ENCODE assay signal across 28 mouse cellular contexts in genomic region chr6:105021174-105021573, GRCm38 (mm10).
DNase-seq lines count a peak whose midpoint lies in the region; ATAC-seq and TF ChIP-seq lines count a peak whose summit lies in the region.
"Had no signal": no experiment of that assay in that cellular context is flagged by ENCODE, and none has a peak within 500 bp of the region (broad histone marks: within the 10 kb centered on the region; RNA-seq: fewer than 3 reads in every experiment).

No protein-coding gene starts in this region.

- H3K4me1 ChIP-seq in hindbrain, embryonic 14.5 days (replicated peaks; ENCODE audit: control insufficient read depth, insufficient read depth, low read length): no peaks in the 10 kb centered on the region; the same call in 1 of the 2 replicates
- no peaks in the 10 kb centered on the region for H3K4me1 ChIP-seq in hindbrain, embryonic 16.5 days (ENCODE audit: control insufficient read depth, insufficient read depth, low read depth, low read length)
- no peaks in the 10 kb centered on the region for H3K4me1 ChIP-seq in midbrain, embryonic 14.5 days (ENCODE audit: control insufficient read depth, insufficient read depth, low read length)
- no peaks in the 10 kb centered on the region for H3K4me1 ChIP-seq in midbrain, embryonic 10.5 days
- peaks cover 7% of the 10 kb centered on the region; the same call in 1 of the 2 replicates for H3K4me1 ChIP-seq in neural tube, embryonic 13.5 days (replicated peaks)
- H3K4me1 ChIP-seq: embryonic facial prominence, embryonic 10.5 days; embryonic facial prominence, embryonic 13.5 days; forebrain, embryonic 12.5 days; heart, embryonic 12.5 days; heart, embryonic 15.5 days; hindbrain, embryonic 10.5 days; intestine, embryonic 15.5 days had no signal

- TF ChIP-seq POLR2A in brain, embryonic 14.5 days (IDR thresholded peaks at IDR 0.05; ENCODE audit: borderline replicate concordance, extremely low read depth, insufficient read depth, insufficient read length, poor library complexity, severe bottlenecking): no peak

- WGBS in hindbrain, embryonic 14.5 days: 54% methylated on average over 4 of the region's 4 CpGs
- 57% methylated on average over 4 of the region's 4 CpGs for WGBS in hindbrain, embryonic 16.5 days
- WGBS in midbrain, embryonic 14.5 days: 58% methylated on average over 4 of the region's 4 CpGs
- 81% methylated on average over 4 of the region's 4 CpGs for WGBS in midbrain, embryonic 10.5 days
- WGBS in neural tube, embryonic 13.5 days: 62% methylated on average over 4 of the region's 4 CpGs

- no peak for TF ChIP-seq CTCF in brain, embryonic 14.5 days (IDR thresholded peaks at IDR 0.05; ENCODE audit: borderline replicate concordance, extremely low read depth, insufficient read depth, insufficient read length)

- H3K4me3 ChIP-seq in hindbrain, embryonic 14.5 days (replicated peaks; ENCODE audit: low read length): no peak overlapping the region
- no peak overlapping the region for H3K4me3 ChIP-seq in hindbrain, embryonic 16.5 days (ENCODE audit: low read length)
- H3K4me3 ChIP-seq in midbrain, embryonic 14.5 days (replicated peaks; ENCODE audit: low read depth, low read length): no peak overlapping the region
- H3K4me3 ChIP-seq in midbrain, embryonic 10.5 days: no peak overlapping the region
- H3K4me3 ChIP-seq in neural tube, embryonic 13.5 days: no peak overlapping the region
- H3K4me3 ChIP-seq: embryonic facial prominence, embryonic 10.5 days; embryonic facial prominence, embryonic 13.5 days; erythroblast, embryonic 14.5 days; forebrain, embryonic 12.5 days; gastrocnemius, adult 2 months; heart, embryonic 12.5 days; heart, embryonic 15.5 days; hindbrain, embryonic 10.5 days; intestine, embryonic 15.5 days had no signal

- no peaks in the 10 kb centered on the region for H3K36me3 ChIP-seq in hindbrain, embryonic 14.5 days (replicated peaks; ENCODE audit: control insufficient read depth, insufficient read depth)
- no peaks in the 10 kb centered on the region for H3K36me3 ChIP-seq in hindbrain, embryonic 16.5 days (ENCODE audit: control insufficient read depth, insufficient read depth, low read length)
- no peaks in the 10 kb centered on the region for H3K36me3 ChIP-seq in midbrain, embryonic 14.5 days (ENCODE audit: control insufficient read depth, insufficient read depth, low read length)
- no peaks in the 10 kb centered on the region for H3K36me3 ChIP-seq in midbrain, embryonic 10.5 days
- no peaks in the 10 kb centered on the region for H3K36me3 ChIP-seq in neural tube, embryonic 13.5 days
- H3K36me3 ChIP-seq: embryonic facial prominence, embryonic 10.5 days; embryonic facial prominence, embryonic 13.5 days; forebrain, embryonic 12.5 days; heart, embryonic 12.5 days; heart, embryonic 15.5 days; hindbrain, embryonic 10.5 days; intestine, embryonic 15.5 days had no signal

- ATAC-seq in hindbrain, embryonic 14.5 days (ENCODE audit: low FRiP score): 0 out of 2 replicates have a peak, but pooled peaks have one; percentile 46
- ATAC-seq in hindbrain, embryonic 16.5 days: no peak
- ATAC-seq in midbrain, embryonic 14.5 days (ENCODE audit: low FRiP score, low TSS enrichment): peak; percentile 14; the same call in 1 of the 2 replicates
- peak; percentile 63; the same call in 1 of the 2 replicates for ATAC-seq in neural tube, embryonic 13.5 days (ENCODE audit: low read depth)
- ATAC-seq: CD4-positive, CD25-positive, alpha-beta regulatory T cell, adult 4 months; forebrain, postnatal 0 days; intestine, embryonic 15.5 days had no signal

- H3K4me2 ChIP-seq in hindbrain, embryonic 14.5 days (replicated peaks): no peak overlapping the region
- no peak overlapping the region for H3K4me2 ChIP-seq in hindbrain, embryonic 16.5 days (ENCODE audit: low read length)
- no peak overlapping the region for H3K4me2 ChIP-seq in midbrain, embryonic 14.5 days (ENCODE audit: low read length)
- H3K4me2 ChIP-seq in neural tube, embryonic 13.5 days: no peak overlapping the region
- H3K4me2 ChIP-seq: embryonic facial prominence, embryonic 13.5 days; forebrain, embryonic 12.5 days; heart, embryonic 12.5 days; heart, embryonic 15.5 days; intestine, embryonic 15.5 days had no signal

- no peaks in the 10 kb centered on the region for H3K9me3 ChIP-seq in hindbrain, embryonic 14.5 days (ENCODE audit: control insufficient read depth, low read length)
- H3K9me3 ChIP-seq in hindbrain, embryonic 16.5 days (ENCODE audit: control insufficient read depth, low read length): no peaks in the 10 kb centered on the region
- H3K9me3 ChIP-seq in midbrain, embryonic 14.5 days (ENCODE audit: control insufficient read depth, low read length): no peaks in the 10 kb centered on the region
- H3K9me3 ChIP-seq in midbrain, embryonic 10.5 days (replicated peaks): no peaks in the 10 kb centered on the region
- no peaks in the 10 kb centered on the region for H3K9me3 ChIP-seq in neural tube, embryonic 13.5 days
- H3K9me3 ChIP-seq: embryonic facial prominence, embryonic 10.5 days; embryonic facial prominence, embryonic 13.5 days; forebrain, embryonic 12.5 days; heart, embryonic 15.5 days; hindbrain, embryonic 10.5 days; intestine, embryonic 15.5 days had no signal

- H3K27ac ChIP-seq in hindbrain, embryonic 14.5 days: 0 out of 2 replicates have a peak overlapping the region, but pooled peaks have one; percentile 43
- no peak overlapping the region for H3K27ac ChIP-seq in hindbrain, embryonic 16.5 days (ENCODE audit: low read depth, low read length)
- H3K27ac ChIP-seq in midbrain, embryonic 14.5 days (replicated peaks; ENCODE audit: low read depth, low read length): no peak overlapping the region; the same call in 1 of the 2 replicates
- no peak overlapping the region for H3K27ac ChIP-seq in midbrain, embryonic 10.5 days (replicated peaks)
- H3K27ac ChIP-seq in neural tube, embryonic 13.5 days (replicated peaks): peak overlapping the region; percentile 49
- H3K27ac ChIP-seq: embryonic facial prominence, embryonic 10.5 days; embryonic facial prominence, embryonic 13.5 days; forebrain, embryonic 12.5 days; gastrocnemius, adult 2 months; heart, embryonic 15.5 days; hindbrain, embryonic 10.5 days; intestine, embryonic 15.5 days had no signal

- no peak overlapping the region for H3K9ac ChIP-seq in hindbrain, embryonic 14.5 days
- no peak overlapping the region for H3K9ac ChIP-seq in hindbrain, embryonic 16.5 days (ENCODE audit: low read depth, low read length)
- no peak overlapping the region for H3K9ac ChIP-seq in midbrain, embryonic 14.5 days (replicated peaks; ENCODE audit: low read length)
- H3K9ac ChIP-seq in neural tube, embryonic 13.5 days: no peak overlapping the region
- H3K9ac ChIP-seq: embryonic facial prominence, embryonic 13.5 days; forebrain, embryonic 12.5 days; forebrain, postnatal 0 days; heart, embryonic 12.5 days; heart, embryonic 15.5 days; intestine, embryonic 15.5 days had no signal

- DNase-seq in hindbrain, embryonic 14.5 days (ENCODE audit: low spot score): peak; percentile 26
- peak; percentile 22 for DNase-seq in midbrain, embryonic 14.5 days
- DNase-seq in midbrain, embryonic 10.5 days (ENCODE audit: low spot score): no peak
- peak; percentile 33 for DNase-seq in brain, embryonic 14.5 days (ENCODE audit: low read depth)
- no peak for DNase-seq in cerebellum, postnatal 4 days (ENCODE audit: low spot score in 2 of 2)
- DNase-seq in embryo, embryonic 9.5 days (ENCODE audit: extremely low spot score): no peak
- DNase-seq: adrenal gland, adult 2 months; adrenal gland, postnatal 14 days; cerebellum, adult 18-20 months; cerebellum, adult 9-10 months; cerebellum, postnatal 14 days; forebrain, postnatal 0 days; gastrocnemius, adult 2 months; gastrocnemius, postnatal 14 days; heart, adult 18-20 months; heart, postnatal 10 days; heart, postnatal 36 days had no signal

- no peaks in the 10 kb centered on the region for H3K27me3 ChIP-seq in hindbrain, embryonic 14.5 days (ENCODE audit: control insufficient read depth, insufficient read depth, low read length)
- H3K27me3 ChIP-seq in hindbrain, embryonic 16.5 days (replicated peaks; ENCODE audit: control insufficient read depth, insufficient read depth, low read length): no peaks in the 10 kb centered on the region
- no peaks in the 10 kb centered on the region for H3K27me3 ChIP-seq in midbrain, embryonic 14.5 days (ENCODE audit: control insufficient read depth, insufficient read depth, low read length)
- no peaks in the 10 kb centered on the region for H3K27me3 ChIP-seq in midbrain, embryonic 10.5 days (ENCODE audit: low read depth, poor library complexity, severe bottlenecking)
- H3K27me3 ChIP-seq in neural tube, embryonic 13.5 days: no peaks in the 10 kb centered on the region
- H3K27me3 ChIP-seq: embryonic facial prominence, embryonic 13.5 days; forebrain, embryonic 12.5 days; heart, embryonic 12.5 days; heart, embryonic 15.5 days; intestine, embryonic 15.5 days had no signal

Comparison
In these comparisons a context has a peak if more than half of its experiments do, and no peak if none do; other contexts are left out.
1. DNase-seq: peak in hindbrain, embryonic 14.5 days (single experiment), midbrain, embryonic 14.5 days (single experiment) and brain, embryonic 14.5 days (single experiment); none in midbrain, embryonic 10.5 days (single experiment), cerebellum, postnatal 4 days (0 of 2) and embryo, embryonic 9.5 days (single experiment).
2. H3K27ac ChIP-seq: peak in hindbrain, embryonic 14.5 days (single experiment) and neural tube, embryonic 13.5 days (single experiment); none in hindbrain, embryonic 16.5 days (single experiment), midbrain, embryonic 14.5 days (single experiment) and midbrain, embryonic 10.5 days (single experiment).